Mouse (Mus musculus) embryonic facial prominence, embryonic 14.5 days (tissue): ENCODE measurements around the gene Pknox2. TPM values are rescaled to one million over a fixed set of nuclear protein-coding genes. Genes with fewer than 3 reads are reported as not detected.

ENCODE experiments used
- ATAC-seq: fragments of 200-750 bp; cut with Nextera tagmentation; 2 replicates; pipeline ENCODE4 v1.8.0; 2017; ENCODE audit warnings: low read depth, moderate number of reproducible peaks, moderate TSS enrichment
- DNase-seq: peaks from one replicate; pipeline ENCODE4 v3.0.0-alpha.2; 2015; ENCODE audit warnings: low spot score
- H3K27ac ChIP-seq: fragments of 300-500 bp; sonication (generic); replicated peaks from 2 replicates; pipeline ENCODE4 v1.5.1; 2014; ENCODE audit warnings: low read depth, mild to moderate bottlenecking, low read length, moderate library complexity
- H3K27me3 ChIP-seq: fragments of 300-500 bp; sonication (generic); replicated peaks from 2 replicates; pipeline ENCODE4 v1.6.1; 2014; ENCODE audit warnings: low read length; ENCODE audit not compliant: control insufficient read depth, insufficient read depth
- H3K36me3 ChIP-seq: fragments of 300-500 bp; sonication (generic); 2 replicates; pipeline ENCODE4 v1.6.1; 2014; ENCODE audit warnings: low read length, mixed read lengths; ENCODE audit not compliant: control insufficient read depth, insufficient read depth
- H3K4me1 ChIP-seq: fragments of 300-500 bp; sonication (generic); 2 replicates; pipeline ENCODE4 v1.6.1; 2014; ENCODE audit warnings: antibody characterized with exemption, low read length; ENCODE audit not compliant: control insufficient read depth, insufficient read depth
- H3K4me2 ChIP-seq: fragments of 300-500 bp; sonication (generic); 2 replicates; pipeline ENCODE4 v1.6.1; 2014; ENCODE audit warnings: low read depth, mild to moderate bottlenecking, low read length, moderate library complexity, mixed read lengths
- H3K4me3 ChIP-seq: fragments of 300-500 bp; sonication (generic); 2 replicates; pipeline ENCODE4 v1.5.1; 2014; ENCODE audit warnings: low read depth, mild to moderate bottlenecking, low read length
- H3K9ac ChIP-seq: fragments of 300-500 bp; sonication (generic); 2 replicates; pipeline ENCODE4 v1.6.1; 2014; ENCODE audit warnings: low read depth, mild to moderate bottlenecking, low read length, moderate library complexity, mixed read lengths
- H3K9me3 ChIP-seq: fragments of 300-500 bp; sonication (generic); 2 replicates; pipeline ENCODE4 v1.6.1; 2016; ENCODE audit warnings: low read length; ENCODE audit not compliant: control insufficient read depth
- WGBS: fragments of 180-500 bp; shearing (Covaris S2); extraction: QIAGEN DNeasy Blood & Tissue Kit; methylation state at CpG from one replicate; pipeline ENCODE4 v1.1.7; 2014; 5-methylcytosine and 5-hydroxymethylcytosine counted together
- polyA plus RNA-seq: library from polyadenylated mRNA; unstranded; fragments of >200 nt; fragmentation: Nextera tagmentation; extraction: Ambion mirVana; gene quantifications from 2 replicates; pipeline ENCODE4 v1.2.1, GENCODE M21; 2014

The Pknox2 gene
- polyA plus RNA-seq, 1 experiment from 2014 or later: 9.5 TPM

DNA sequence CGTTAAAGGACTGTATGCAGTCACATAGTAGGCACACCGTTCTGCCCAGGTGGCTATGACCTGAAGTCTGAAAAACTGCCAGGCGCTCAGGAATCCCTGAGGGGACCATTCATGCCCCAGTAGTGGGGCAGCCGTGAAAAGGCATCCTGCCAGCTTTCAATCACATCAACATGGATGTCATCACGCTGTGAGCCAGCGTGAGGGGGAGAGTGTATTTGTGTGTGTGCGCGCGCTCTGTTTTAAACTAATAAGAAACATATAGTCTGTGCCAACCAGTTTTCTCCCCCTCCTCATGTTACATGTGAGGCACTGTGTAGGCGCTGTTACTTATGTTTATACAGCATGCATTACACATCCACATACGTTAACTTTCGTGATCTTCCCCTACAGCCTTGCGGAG lies 10.9 kb downstream of the Pknox2 start:
- Histone ChIP-seq H3K36me3 (no peaks in the 10 kb centered on the region), H3K4me3 (no peak overlapping the region), H3K27ac (no peak overlapping the region), H3K4me2 (peak overlapping the region; percentile 26), H3K4me1 (peaks cover 34% of the 10 kb centered on the region), H3K9ac (no peak overlapping the region), H3K27me3 (no peaks in the 10 kb centered on the region), H3K9me3 (no peaks in the 10 kb centered on the region)
- peak; percentile 77 for DNase-seq
- no peak for ATAC-seq
- WGBS: 37% methylated on average over 13 of the region's 13 CpGs

DNA sequence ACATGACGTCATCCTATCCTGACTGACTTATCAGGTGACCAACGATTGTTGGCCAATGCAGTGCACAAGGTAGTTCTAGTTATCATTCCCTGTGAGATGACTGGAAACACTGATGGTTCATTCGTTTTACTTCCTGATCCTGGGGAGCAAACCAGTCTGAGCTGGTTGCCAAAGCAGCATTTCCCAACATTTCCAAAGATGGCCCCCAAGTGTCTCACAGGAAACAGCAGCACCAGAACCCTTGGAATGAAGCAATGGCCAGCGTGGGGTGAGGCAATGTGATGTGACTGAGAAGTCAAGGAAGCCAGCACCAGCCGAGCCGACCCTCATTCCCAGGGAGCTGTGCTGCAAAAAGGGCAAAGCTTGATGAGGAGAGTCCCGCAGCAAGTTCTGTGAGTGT lies 13.7 kb downstream of the Pknox2 start:
- H3K9me3 ChIP-seq: no peaks in the 10 kb centered on the region
- no peaks in the 10 kb centered on the region for H3K36me3 ChIP-seq
- H3K9ac ChIP-seq: no peak overlapping the region
- H3K27ac ChIP-seq: no peak overlapping the region
- no peak overlapping the region for H3K4me3 ChIP-seq
- H3K27me3 ChIP-seq: no peaks in the 10 kb centered on the region
- no peak overlapping the region for H3K4me2 ChIP-seq
- H3K4me1 ChIP-seq: peaks cover 16% of the 10 kb centered on the region
- DNase-seq (no peak), ATAC-seq (no peak)
- WGBS: 89% methylated on average over 7 of the region's 7 CpGs

DNA sequence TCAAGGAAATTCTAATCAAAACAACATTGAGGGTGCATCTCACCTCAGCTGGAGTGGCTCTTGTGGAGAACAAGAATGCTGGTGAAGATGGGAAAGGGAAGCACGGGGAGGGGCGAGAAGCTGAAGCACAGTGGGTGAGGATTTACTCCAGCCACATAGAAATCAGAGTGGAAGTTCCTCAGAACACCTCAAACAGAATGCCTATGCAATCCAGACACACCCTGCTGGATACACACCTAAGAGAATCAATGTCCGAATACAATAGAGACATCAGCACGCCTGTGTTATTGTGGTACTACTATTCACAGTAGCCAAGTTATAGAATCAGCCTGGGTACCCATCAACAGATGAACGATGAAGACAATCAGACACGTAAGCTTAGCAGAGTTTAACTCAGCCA lies 18.2 kb downstream of the Pknox2 start:
- Histone ChIP-seq H3K9me3 (no peaks in the 10 kb centered on the region), H3K36me3 (no peaks in the 10 kb centered on the region), H3K4me3 (no peak overlapping the region), H3K4me1 (no peaks in the 10 kb centered on the region), H3K4me2 (no peak overlapping the region), H3K27me3 (no peaks in the 10 kb centered on the region), H3K27ac (no peak overlapping the region), H3K9ac (no peak overlapping the region)
- 87% methylated on average over 6 of the region's 6 CpGs for WGBS
- ATAC-seq: no peak
- DNase-seq: no peak

DNA sequence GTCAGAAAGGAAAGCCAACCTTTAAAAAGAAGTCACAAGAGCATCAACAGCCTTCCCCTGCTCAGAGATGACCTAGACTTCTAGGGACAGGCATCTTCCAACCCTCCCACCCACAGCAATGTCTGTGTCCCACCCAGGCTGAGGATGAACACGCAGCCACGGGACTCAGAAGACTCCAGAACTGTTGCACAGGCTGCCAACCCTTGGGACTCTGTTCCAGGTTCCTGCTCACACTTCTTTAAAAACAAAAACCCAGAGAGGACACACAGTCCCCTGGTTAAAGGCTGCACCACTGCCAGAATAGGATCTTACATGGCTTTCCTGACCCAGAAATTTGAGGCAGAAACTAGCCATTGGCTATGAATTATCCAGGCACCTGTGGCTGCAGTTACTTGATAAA lies 21.0 kb downstream of the Pknox2 start:
- Histone ChIP-seq H3K4me1 (peaks cover 5% of the 10 kb centered on the region; the same call in 1 of the 2 replicates), H3K4me2 (no peak overlapping the region), H3K4me3 (no peak overlapping the region), H3K9ac (no peak overlapping the region), H3K36me3 (no peaks in the 10 kb centered on the region), H3K27me3 (no peaks in the 10 kb centered on the region), H3K9me3 (no peaks in the 10 kb centered on the region), H3K27ac (no peak overlapping the region)
- DNase-seq (no peak), ATAC-seq (no peak)
- 87% methylated on average over 2 of the region's 2 CpGs for WGBS

DNA sequence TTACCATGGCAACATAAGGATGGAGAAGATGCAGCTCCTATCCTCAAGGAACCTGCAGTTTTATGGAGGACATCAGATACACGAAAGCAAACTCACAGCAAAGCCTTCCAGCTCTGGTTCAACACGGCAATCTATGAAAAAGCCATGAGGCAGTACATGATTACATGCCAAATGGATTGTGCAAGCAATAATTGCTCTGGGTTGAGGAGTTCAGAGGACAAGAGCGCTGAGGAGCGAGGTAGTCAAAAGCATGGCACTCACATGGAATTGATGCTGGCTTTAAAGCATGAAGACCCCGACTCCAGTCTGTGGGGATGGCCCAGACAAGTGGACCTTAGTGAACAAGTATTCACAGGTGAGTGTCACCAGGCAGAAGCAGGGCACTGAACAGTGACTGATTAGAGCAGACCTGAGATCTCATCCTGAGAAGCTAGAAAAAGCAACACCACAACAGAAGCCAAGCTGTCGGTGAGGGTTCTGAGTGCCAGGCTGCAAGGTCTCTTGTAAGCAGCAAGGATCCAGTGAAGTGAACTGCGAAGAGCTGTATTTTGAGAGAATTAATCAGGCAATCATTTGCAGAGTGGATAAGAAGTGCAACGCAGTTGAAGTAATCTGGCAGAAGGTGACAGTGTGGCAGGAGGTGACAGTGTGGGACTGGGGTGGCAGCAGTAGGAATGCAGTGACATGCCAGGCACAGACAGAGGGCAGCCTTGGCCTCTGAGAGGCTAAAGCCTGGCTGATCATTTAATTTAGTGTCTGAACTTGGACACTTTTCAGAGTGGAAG lies 22.3 kb downstream of the Pknox2 start:
- no peak for ATAC-seq
- H3K9me3 ChIP-seq: no peaks in the 10 kb centered on the region
- no peaks in the 10 kb centered on the region for H3K36me3 ChIP-seq
- no peak overlapping the region for H3K4me2 ChIP-seq
- no peak overlapping the region for H3K4me3 ChIP-seq
- DNase-seq: no peak
- 91% methylated on average over 8 of the region's 8 CpGs for WGBS
- peaks cover 13% of the 10 kb centered on the region; the same call in 1 of the 2 replicates for H3K4me1 ChIP-seq
- no peak overlapping the region for H3K9ac ChIP-seq
- H3K27ac ChIP-seq: no peak overlapping the region
- no peaks in the 10 kb centered on the region for H3K27me3 ChIP-seq

DNA sequence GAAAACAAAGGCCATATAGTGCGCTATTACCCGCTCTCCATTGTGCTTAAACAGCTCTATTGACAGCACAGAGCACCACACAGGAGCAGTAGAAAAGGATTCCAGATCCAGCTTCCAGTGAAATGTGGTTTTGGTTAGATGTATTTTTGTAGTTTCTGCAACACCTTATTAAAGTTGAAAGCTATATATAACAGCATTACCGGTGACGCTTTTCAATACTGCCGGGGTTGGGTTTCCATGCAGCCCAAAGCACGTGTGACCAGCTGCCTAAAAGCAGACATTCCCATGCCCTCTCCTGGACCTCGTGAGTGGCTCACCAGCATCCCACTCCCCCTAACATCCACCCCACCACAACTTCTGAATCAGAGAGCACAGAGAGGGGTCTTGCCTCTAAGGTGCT lies 23.8 kb downstream of the Pknox2 start:
- no peak overlapping the region for H3K9ac ChIP-seq
- no peak overlapping the region for H3K4me3 ChIP-seq
- no peak overlapping the region for H3K27ac ChIP-seq
- H3K27me3 ChIP-seq: no peaks in the 10 kb centered on the region
- no peak overlapping the region for H3K4me2 ChIP-seq
- no peak for DNase-seq
- no peaks in the 10 kb centered on the region for H3K36me3 ChIP-seq
- ATAC-seq: no peak
- H3K9me3 ChIP-seq: no peaks in the 10 kb centered on the region
- 27% methylated on average over 7 of the region's 7 CpGs for WGBS
- peaks cover 13% of the 10 kb centered on the region; the same call in 1 of the 2 replicates for H3K4me1 ChIP-seq

DNA sequence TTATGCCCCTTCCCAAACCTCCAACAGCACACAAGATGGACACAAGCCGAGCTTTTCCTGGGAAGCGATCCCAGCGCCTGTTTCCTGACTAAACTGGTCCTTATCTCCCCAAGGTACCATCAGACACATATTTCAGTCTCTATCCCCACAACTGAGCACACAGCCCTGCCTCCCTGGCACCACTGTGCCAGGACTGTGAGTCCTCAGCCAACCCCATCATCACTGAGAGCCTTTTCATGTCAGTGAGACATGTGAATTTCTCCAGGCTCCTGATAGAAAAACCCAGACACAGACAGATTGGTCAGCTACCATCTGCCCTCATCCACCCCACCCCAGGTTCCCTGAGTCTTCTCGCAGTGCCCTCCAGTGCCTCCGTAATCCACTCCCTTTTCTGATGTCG lies 24.2 kb downstream of the Pknox2 start:
- Histone ChIP-seq H3K27me3 (no peaks in the 10 kb centered on the region), H3K9me3 (no peaks in the 10 kb centered on the region), H3K27ac (no peak overlapping the region), H3K36me3 (no peaks in the 10 kb centered on the region), H3K4me1 (peaks cover 13% of the 10 kb centered on the region; the same call in 1 of the 2 replicates), H3K4me2 (no peak overlapping the region), H3K4me3 (no peak overlapping the region), H3K9ac (no peak overlapping the region)
- DNase-seq: no peak
- 63% methylated on average over 6 of the region's 6 CpGs for WGBS
- ATAC-seq: no peak

DNA sequence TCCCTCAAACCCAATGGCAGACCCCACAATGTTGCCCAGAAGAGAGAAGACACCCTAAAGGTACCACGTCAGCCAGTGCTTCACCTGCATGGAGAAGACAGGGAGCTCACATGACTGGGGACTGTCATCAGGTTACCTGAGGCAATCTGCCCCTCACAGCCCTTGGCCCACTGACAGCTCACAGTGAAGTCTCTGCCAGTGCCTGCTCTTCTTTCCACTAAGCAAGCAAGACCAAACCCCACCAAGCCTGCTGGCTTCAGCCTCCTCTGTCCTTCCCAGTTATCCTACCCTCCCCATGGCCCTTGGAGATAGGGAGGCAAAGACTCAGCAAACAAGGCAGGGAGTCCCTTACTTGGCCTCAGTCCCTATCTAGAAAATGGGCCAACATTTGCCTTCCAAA lies 24.8 kb downstream of the Pknox2 start:
- Histone ChIP-seq H3K27me3 (no peaks in the 10 kb centered on the region), H3K4me3 (no peak overlapping the region), H3K9me3 (no peaks in the 10 kb centered on the region), H3K4me2 (no peak overlapping the region), H3K36me3 (no peaks in the 10 kb centered on the region), H3K9ac (no peak overlapping the region), H3K4me1 (peaks cover 13% of the 10 kb centered on the region; the same call in 1 of the 2 replicates), H3K27ac (no peak overlapping the region)
- 75% methylated on average over 1 of the region's 1 CpGs for WGBS
- ATAC-seq: no peak
- no peak for DNase-seq

DNA sequence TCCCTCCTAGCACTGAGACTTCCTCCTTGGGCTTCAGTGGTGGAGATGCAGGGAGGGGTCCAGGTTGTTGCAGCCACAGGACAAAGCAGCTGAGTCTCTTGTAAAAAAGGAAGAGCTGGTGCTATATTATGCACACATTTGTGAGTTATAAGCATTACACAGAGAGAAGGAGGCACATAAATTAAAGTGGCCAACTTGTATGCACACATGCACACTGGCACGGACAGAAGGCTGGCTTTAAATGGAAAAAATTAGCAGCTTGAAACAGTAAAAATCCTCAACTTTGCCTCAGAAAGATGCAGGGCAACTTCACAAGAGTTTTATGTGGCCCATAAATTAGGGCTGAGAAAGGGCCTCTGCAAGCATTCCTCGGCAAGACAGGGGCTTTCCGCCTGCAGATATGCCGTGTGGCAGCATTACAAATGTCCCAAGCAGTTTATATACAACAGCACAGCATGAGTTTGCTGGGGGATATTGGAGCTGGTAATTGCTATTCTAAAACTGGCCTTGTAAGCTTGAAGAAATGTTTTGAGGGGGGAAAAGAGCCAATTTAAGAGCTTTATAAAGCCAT lies 25.4 kb downstream of the Pknox2 start:
- WGBS: 57% methylated on average over 4 of the region's 4 CpGs
- Histone ChIP-seq H3K36me3 (no peaks in the 10 kb centered on the region), H3K4me1 (peaks cover 13% of the 10 kb centered on the region; the same call in 1 of the 2 replicates), H3K27ac (no peak overlapping the region), H3K9ac (no peak overlapping the region), H3K27me3 (no peaks in the 10 kb centered on the region), H3K4me3 (no peak overlapping the region), H3K9me3 (no peaks in the 10 kb centered on the region), H3K4me2 (no peak overlapping the region)
- no peak for DNase-seq
- ATAC-seq: no peak
